Mouse (Mus musculus) cortical plate, adult 2 months (tissue): ENCODE measurements at regions not wholly inside any gene's neighbourhood (a gene's known extent, or its start where the extent isn't known, plus 50 kb on each side); places are given as distances from the start of the nearest gene placed in this dataset.

Experiments
- CTCF ChIP-seq: fragments of 200-500 bp; IDR thresholded peaks from 2 replicates; pipeline ENCODE4 v1.5.1; 2011; ENCODE audit warnings: mild to moderate bottlenecking, control low read depth, low read length; ENCODE audit not compliant: insufficient read depth; ENCODE audit errors: extremely low read depth
- POLR2A ChIP-seq: fragments of 200-500 bp; IDR thresholded peaks from 2 replicates; pipeline ENCODE4 v1.6.1; 2011; ENCODE audit warnings: mild to moderate bottlenecking, low read length, control low read depth; ENCODE audit not compliant: insufficient read depth; ENCODE audit errors: extremely low read depth

GRCm38 (mm10) chr2:129896696-129897095 lies 96.4 kb downstream of the Stk35 start:
- TF ChIP-seq CTCF (no peak), POLR2A (no peak)
